Mouse (Mus musculus): ENCODE measurements around the gene C130060K24Rik.

- TF ChIP-seq POLR2A (IDR thresholded peaks at IDR 0.05; ENCODE audit: control insufficient read depth, low read depth, low read length) (no peak), CTCF (IDR thresholded peaks at IDR 0.05; ENCODE audit: control insufficient read depth, insufficient read depth, insufficient replicate concordance, low read depth, low read length) (no peak)
Measured at GRCm38 (mm10) chr6:65380918-65381772, at the start of gene C130060K24Rik.
